Mouse (Mus musculus): Measurements from ENCODE around the gene Hist1h2bc. TPM values are rescaled to one million over a fixed set of nuclear protein-coding genes. Genes with fewer than 3 reads are reported as not detected.
"Not testable (repeated sequence)": the region's sequence is repeated elsewhere in the genome, so short reads cannot be mapped to it uniquely, and the experiment has no call there.

The Hist1h2bc gene
- polyA plus RNA-seq, 1 experiment from 2014 or later: 115 TPM

GRCm38 (mm10) chr13:23700786-23701520 is 17.0 kb downstream of the Hist1h2bc start:
- Histone ChIP-seq H3K4me2 (replicated peaks; ENCODE audit: low read depth) (no peak overlapping the region), H3K9ac (ENCODE audit: low read length) (no peak overlapping the region), H3K36me3 (ENCODE audit: control insufficient read depth, insufficient read depth, low read length) (no peaks in the 10 kb centered on the region), H3K9me3 (ENCODE audit: control insufficient read depth, low read length) (no peaks in the 10 kb centered on the region), H3K4me3 (ENCODE audit: low read depth, low read length) (no peak overlapping the region), H3K27ac (replicated peaks) (no peak overlapping the region), H3K4me1 (replicated peaks; ENCODE audit: control insufficient read depth, insufficient read depth) (no peaks in the 10 kb centered on the region), H3K27me3 (ENCODE audit: control insufficient read depth, insufficient read depth, low read length) (no peaks in the 10 kb centered on the region)
- peak; percentile 72 for DNase-seq (ENCODE audit: low spot score)
- TF ChIP-seq EP300 (optimal IDR thresholded peaks at IDR 0.05) (no peak), CTCF (IDR thresholded peaks at IDR 0.05; ENCODE audit: low read depth) (peak; percentile 93)
- peak; percentile 66 for ATAC-seq (ENCODE audit: low FRiP score, low TSS enrichment)
- 22% methylated on average over 8 of the region's 8 CpGs for WGBS

GRCm38 (mm10) chr13:23702220-23702619 is 18.2 kb downstream of the Hist1h2bc start:
- no peak for TF ChIP-seq EP300 (optimal IDR thresholded peaks at IDR 0.05)
- no peak for TF ChIP-seq CTCF (IDR thresholded peaks at IDR 0.05; ENCODE audit: low read depth)
- no peaks in the 10 kb centered on the region for H3K9me3 ChIP-seq (ENCODE audit: control insufficient read depth, low read length)
- H3K27me3 ChIP-seq (ENCODE audit: control insufficient read depth, insufficient read depth, low read length): no peaks in the 10 kb centered on the region
- 61% methylated on average over 4 of the region's 4 CpGs for WGBS
- H3K9ac ChIP-seq (ENCODE audit: low read length): no peak overlapping the region
- H3K4me3 ChIP-seq (ENCODE audit: low read depth, low read length): no peak overlapping the region
- H3K4me1 ChIP-seq (replicated peaks; ENCODE audit: control insufficient read depth, insufficient read depth): no peaks in the 10 kb centered on the region
- ATAC-seq (ENCODE audit: low FRiP score, low TSS enrichment): no peak
- DNase-seq (ENCODE audit: low spot score): no peak
- no peak overlapping the region for H3K4me2 ChIP-seq (replicated peaks; ENCODE audit: low read depth)
- no peak overlapping the region for H3K27ac ChIP-seq (replicated peaks)
- H3K36me3 ChIP-seq (ENCODE audit: control insufficient read depth, insufficient read depth, low read length): no peaks in the 10 kb centered on the region

GRCm38 (mm10) chr13:23702801-23703200 is 18.8 kb downstream of the Hist1h2bc start:
- 60% methylated on average over 2 of the region's 2 CpGs for WGBS
- H3K4me1 ChIP-seq (replicated peaks; ENCODE audit: control insufficient read depth, insufficient read depth); H3K9ac ChIP-seq (ENCODE audit: low read length); H3K36me3 ChIP-seq (ENCODE audit: control insufficient read depth, insufficient read depth, low read length); DNase-seq (ENCODE audit: low spot score); ATAC-seq (ENCODE audit: low FRiP score, low TSS enrichment); H3K4me3 ChIP-seq (ENCODE audit: low read depth, low read length); H3K27ac ChIP-seq (replicated peaks); H3K9me3 ChIP-seq (ENCODE audit: control insufficient read depth, low read length); H3K4me2 ChIP-seq (replicated peaks; ENCODE audit: low read depth); H3K27me3 ChIP-seq (ENCODE audit: control insufficient read depth, insufficient read depth, low read length): not testable (repeated sequence)

- ATAC-seq (ENCODE audit: low FRiP score, low TSS enrichment): no peak
- TF ChIP-seq CTCF (IDR thresholded peaks at IDR 0.05; ENCODE audit: low read depth) (no peak), EP300 (optimal IDR thresholded peaks at IDR 0.05) (no peak)
- 92% methylated on average over 7 of the region's 7 CpGs for WGBS
These were observed 21.9 kb downstream of the Hist1h2bc start for GRCm38 (mm10) chr13:23705751-23706356.

GRCm38 (mm10) chr13:23706771-23707170 is 22.8 kb downstream of the Hist1h2bc start:
- no peak overlapping the region for H3K4me2 ChIP-seq (replicated peaks; ENCODE audit: low read depth)
- no peaks in the 10 kb centered on the region for H3K9me3 ChIP-seq (ENCODE audit: control insufficient read depth, low read length)
- DNase-seq (ENCODE audit: low spot score) (no peak), ATAC-seq (ENCODE audit: low FRiP score, low TSS enrichment) (no peak)
- H3K27ac ChIP-seq (replicated peaks): no peak overlapping the region
- H3K27me3 ChIP-seq (ENCODE audit: control insufficient read depth, insufficient read depth, low read length): no peaks in the 10 kb centered on the region
- no peak for TF ChIP-seq CTCF (IDR thresholded peaks at IDR 0.05; ENCODE audit: low read depth)
- no peak for TF ChIP-seq EP300 (optimal IDR thresholded peaks at IDR 0.05)
- no peak overlapping the region for H3K4me3 ChIP-seq (ENCODE audit: low read depth, low read length)
- H3K9ac ChIP-seq (ENCODE audit: low read length): no peak overlapping the region
- H3K4me1 ChIP-seq (replicated peaks; ENCODE audit: control insufficient read depth, insufficient read depth): no peaks in the 10 kb centered on the region
- no peaks in the 10 kb centered on the region for H3K36me3 ChIP-seq (ENCODE audit: control insufficient read depth, insufficient read depth, low read length)
- WGBS: 93% methylated on average over 12 of the region's 12 CpGs

More at GRCm38 (mm10) chr13:23705751-23706356, 21.9 kb downstream of the Hist1h2bc start:
- Histone ChIP-seq H3K36me3 (ENCODE audit: control insufficient read depth, insufficient read depth, low read length) (no peaks in the 10 kb centered on the region), H3K27ac (replicated peaks) (no peak overlapping the region), H3K9me3 (ENCODE audit: control insufficient read depth, low read length) (no peaks in the 10 kb centered on the region), H3K4me1 (replicated peaks; ENCODE audit: control insufficient read depth, insufficient read depth) (no peaks in the 10 kb centered on the region), H3K9ac (ENCODE audit: low read length) (no peak overlapping the region), H3K4me3 (ENCODE audit: low read depth, low read length) (no peak overlapping the region), H3K27me3 (ENCODE audit: control insufficient read depth, insufficient read depth, low read length) (no peaks in the 10 kb centered on the region), H3K4me2 (replicated peaks; ENCODE audit: low read depth) (no peak overlapping the region)
- DNase-seq (ENCODE audit: low spot score): no peak

GRCm38 (mm10) chr13:23708041-23708440 is 24.0 kb downstream of the Hist1h2bc start:
- no peaks in the 10 kb centered on the region for H3K9me3 ChIP-seq (ENCODE audit: control insufficient read depth, low read length)
- no peak overlapping the region for H3K4me3 ChIP-seq (ENCODE audit: low read depth, low read length)
- no peak overlapping the region for H3K4me2 ChIP-seq (replicated peaks; ENCODE audit: low read depth)
- no peaks in the 10 kb centered on the region for H3K4me1 ChIP-seq (replicated peaks; ENCODE audit: control insufficient read depth, insufficient read depth)
- no peak overlapping the region for H3K9ac ChIP-seq (ENCODE audit: low read length)
- H3K27ac ChIP-seq (replicated peaks): no peak overlapping the region
- WGBS: 87% methylated on average over 4 of the region's 4 CpGs
- no peak for ATAC-seq (ENCODE audit: low FRiP score, low TSS enrichment)
- TF ChIP-seq EP300 (optimal IDR thresholded peaks at IDR 0.05): no peak
- TF ChIP-seq CTCF (IDR thresholded peaks at IDR 0.05; ENCODE audit: low read depth): no peak
- H3K36me3 ChIP-seq (ENCODE audit: control insufficient read depth, insufficient read depth, low read length): no peaks in the 10 kb centered on the region
- no peaks in the 10 kb centered on the region for H3K27me3 ChIP-seq (ENCODE audit: control insufficient read depth, insufficient read depth, low read length)
- no peak for DNase-seq (ENCODE audit: low spot score)

All from stomach, postnatal 0 days (tissue).